In the genomic region with DNA sequence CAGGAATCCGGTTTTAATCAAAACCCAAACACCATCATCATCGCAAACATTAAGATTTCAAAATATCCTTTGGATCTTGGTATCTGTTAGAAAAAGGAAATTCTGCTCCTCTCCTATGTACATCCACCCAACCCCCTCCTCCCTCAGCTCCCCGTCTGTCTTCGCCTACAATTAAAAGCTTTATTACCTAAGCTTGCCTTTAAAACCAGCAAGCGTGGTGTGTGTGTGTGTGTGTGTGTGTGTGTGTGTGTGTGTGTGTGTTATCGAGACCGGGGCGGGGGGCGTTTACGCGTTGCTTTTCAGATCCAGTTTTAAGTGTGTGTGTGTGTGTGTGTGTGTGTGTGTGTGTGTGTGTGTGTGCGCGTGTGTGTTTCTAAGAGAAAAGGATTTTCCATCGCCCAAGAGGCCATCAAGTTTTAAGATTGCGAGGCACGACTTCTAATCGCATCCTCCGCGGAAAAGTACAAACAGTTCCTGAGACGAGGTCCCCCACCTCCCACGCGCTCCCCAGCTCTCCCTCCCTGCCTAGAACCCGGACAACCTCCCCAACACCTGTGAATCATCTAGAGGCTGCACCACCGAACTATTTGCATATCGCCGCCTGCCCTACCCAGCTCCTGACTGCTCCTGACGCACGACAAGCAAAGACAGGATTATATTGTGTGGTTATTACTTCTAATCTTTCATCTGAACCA, we compare ENCODE assay signal across 8 mouse cellular contexts. TPM values are rescaled to one million over a fixed set of nuclear protein-coding genes. Genes with fewer than 3 reads are reported as not detected.
DNase-seq lines count a peak whose midpoint lies in the region; ATAC-seq and TF ChIP-seq lines count a peak whose summit lies in the region.

No protein-coding gene starts in this region.

- peak overlapping the region; percentile 8; the same call in 1 of the 2 replicates for H3K4me3 ChIP-seq in embryonic facial prominence, embryonic 14.5 days (ENCODE audit: low read depth, low read length)
- H3K4me3 ChIP-seq in intestine, postnatal 0 days (ENCODE audit: low read depth, low read length), result no peak overlapping the region
- peak overlapping the region; percentile 80 for H3K4me3 ChIP-seq in midbrain, embryonic 13.5 days (replicated peaks)

- no peak for TF ChIP-seq CTCF in intestine, postnatal 0 days (IDR thresholded peaks at IDR 0.05; ENCODE audit: low read depth)

- no peak overlapping the region for H3K9ac ChIP-seq in embryonic facial prominence, embryonic 14.5 days (ENCODE audit: low read depth, low read length)
- H3K9ac ChIP-seq in intestine, postnatal 0 days (ENCODE audit: low read depth, low read length), result no peak overlapping the region
- H3K9ac ChIP-seq in midbrain, embryonic 13.5 days (replicated peaks), result peak overlapping the region; percentile 48; the same call in 1 of the 2 replicates

- ATAC-seq in embryonic facial prominence, embryonic 14.5 days (ENCODE audit: low read depth), result peak; percentile 47; the same call in 1 of the 2 replicates
- ATAC-seq in intestine, postnatal 0 days, result no peak
- peak; percentile 37 for ATAC-seq in midbrain, embryonic 13.5 days

- peaks cover 14% of the 10 kb centered on the region for H3K4me1 ChIP-seq in embryonic facial prominence, embryonic 14.5 days (ENCODE audit: control insufficient read depth, insufficient read depth, low read length)
- no peaks in the 10 kb centered on the region for H3K4me1 ChIP-seq in intestine, postnatal 0 days (replicated peaks; ENCODE audit: control insufficient read depth, insufficient read depth, low read length)
- peaks cover 19% of the 10 kb centered on the region for H3K4me1 ChIP-seq in midbrain, embryonic 13.5 days (replicated peaks)

- peak; percentile 28 to 53 for DNase-seq in adrenal gland, adult (ENCODE audit: inconsistent age in 2 of 2, low spot score in 1 of 2)
- no peak for DNase-seq in adrenal gland, postnatal 4 days (ENCODE audit: low spot score in 2 of 2)
- peak; percentile 59 for DNase-seq in MN1 (ENCODE audit: low spot score)
- peak; percentile 36 for DNase-seq in embryonic facial prominence, embryonic 14.5 days (ENCODE audit: low spot score)
- DNase-seq in telencephalon, adult 2 months (ENCODE audit: low read depth, low spot score), result peak; percentile 90
- DNase-seq in yolk sac, embryonic 10.5 days (ENCODE audit: low spot score), result no peak

- H3K27me3 ChIP-seq in embryonic facial prominence, embryonic 14.5 days (replicated peaks; ENCODE audit: control insufficient read depth, insufficient read depth, low read length), result peaks cover 18% of the 10 kb centered on the region
- peaks cover 17% of the 10 kb centered on the region for H3K27me3 ChIP-seq in intestine, postnatal 0 days (replicated peaks; ENCODE audit: control insufficient read depth, insufficient read depth, low read length)
- no peaks in the 10 kb centered on the region for H3K27me3 ChIP-seq in midbrain, embryonic 13.5 days

- H3K27ac ChIP-seq in embryonic facial prominence, embryonic 14.5 days (replicated peaks; ENCODE audit: low read depth, low read length), result no peak overlapping the region
- no peak overlapping the region for H3K27ac ChIP-seq in intestine, postnatal 0 days (ENCODE audit: low read depth, low read length)
- H3K27ac ChIP-seq in midbrain, embryonic 13.5 days, result peak overlapping the region; percentile 91; the same call in 1 of the 2 replicates

- no peaks in the 10 kb centered on the region for H3K36me3 ChIP-seq in embryonic facial prominence, embryonic 14.5 days (ENCODE audit: control insufficient read depth, insufficient read depth, low read length)
- H3K36me3 ChIP-seq in intestine, postnatal 0 days (ENCODE audit: control insufficient read depth, insufficient read depth), result no peaks in the 10 kb centered on the region
- H3K36me3 ChIP-seq in midbrain, embryonic 13.5 days, result no peaks in the 10 kb centered on the region

- H3K4me2 ChIP-seq in embryonic facial prominence, embryonic 14.5 days (ENCODE audit: low read depth, low read length), result peak overlapping the region; percentile 57
- H3K4me2 ChIP-seq in intestine, postnatal 0 days (replicated peaks; ENCODE audit: low read depth), result peak overlapping the region; percentile 1; the same call in 1 of the 2 replicates
- H3K4me2 ChIP-seq in midbrain, embryonic 13.5 days (replicated peaks), result peak overlapping the region; percentile 74

- 5% methylated on average over 20 of the region's 28 CpGs for WGBS in embryonic facial prominence, embryonic 14.5 days
- WGBS in intestine, postnatal 0 days, result 4% methylated on average over 28 of the region's 28 CpGs
- WGBS in midbrain, embryonic 13.5 days, result 5% methylated on average over 22 of the region's 28 CpGs

- H3K9me3 ChIP-seq in embryonic facial prominence, embryonic 14.5 days (ENCODE audit: control insufficient read depth, low read length), result no peaks in the 10 kb centered on the region
- no peaks in the 10 kb centered on the region for H3K9me3 ChIP-seq in intestine, postnatal 0 days (ENCODE audit: control insufficient read depth)
- H3K9me3 ChIP-seq in midbrain, embryonic 13.5 days, result no peaks in the 10 kb centered on the region

RNA-seq across cellular contexts. Expression of gene Snap25, which starts 1.4 kb away (rescaled TPM):
- 10 to 100 TPM; 57.9 to 70.7 TPM for total RNA-seq in adrenal gland, postnatal 4 days (2021)
- polyA plus RNA-seq in embryonic facial prominence, embryonic 14.5 days (2014; fragmentation: Nextera tagmentation; extraction: Ambion mirVana), result 10.3 and 10.4 TPM in 2 replicates
- 10.3 and 10.6 TPM in 2 replicates for polyA plus RNA-seq in intestine, postnatal 0 days (2015; fragmentation: Nextera tagmentation; extraction: Ambion mirVana)
- 78.4 and 90.0 TPM in 2 replicates for polyA plus RNA-seq in midbrain, embryonic 13.5 days (2015; fragmentation: Nextera tagmentation; extraction: Ambion mirVana)

Comparison
In these comparisons a context has a peak if more than half of its experiments do, and no peak if none do; other contexts are left out.
1. DNase-seq: peak in adrenal gland, adult (2 of 2), MN1 (single experiment), embryonic facial prominence, embryonic 14.5 days (single experiment) and telencephalon, adult 2 months (single experiment); none in adrenal gland, postnatal 4 days (0 of 2) and yolk sac, embryonic 10.5 days (single experiment).
2. H3K4me2 ChIP-seq: peak in every context shown above with its lines; median percentile 74 in midbrain, embryonic 13.5 days; 57 in embryonic facial prominence, embryonic 14.5 days; 1 in intestine, postnatal 0 days.